14 mouse cellular contexts compared by ENCODE assay signal in the genomic region with DNA sequence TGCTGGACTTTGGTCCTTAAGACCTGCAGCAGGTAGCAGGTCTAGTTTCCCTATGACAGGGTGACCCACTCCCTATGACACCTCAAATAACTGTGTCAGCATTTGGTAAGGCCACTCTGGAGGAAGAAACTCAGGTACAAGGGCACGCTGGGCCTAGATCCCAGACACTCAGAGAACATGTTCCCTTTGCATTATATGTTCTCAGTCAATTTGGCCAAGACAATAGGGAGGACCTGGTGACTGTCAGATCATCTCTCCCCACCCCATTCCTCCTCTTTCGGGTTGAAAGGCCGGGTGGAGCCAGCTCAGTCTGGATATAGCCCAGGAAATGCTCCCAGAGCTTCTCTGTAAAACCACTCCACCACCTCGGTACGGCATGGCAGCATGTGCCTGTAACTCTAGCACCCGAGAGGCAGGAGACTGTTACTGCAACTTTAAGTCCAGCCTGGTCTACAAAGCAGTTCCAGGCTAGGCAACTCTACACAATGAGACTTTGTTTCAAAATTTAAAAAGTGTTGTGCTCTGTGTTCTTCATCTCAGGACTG. TPM values are rescaled to one million over a fixed set of nuclear protein-coding genes. Genes with fewer than 3 reads are reported as not detected.
DNase-seq lines count a peak whose midpoint lies in the region; ATAC-seq and TF ChIP-seq lines count a peak whose summit lies in the region.
"Had no signal": no experiment of that assay in that cellular context is flagged by ENCODE, and none has a peak within 500 bp of the region (broad histone marks: within the 10 kb centered on the region; RNA-seq: fewer than 3 reads in every experiment).

No protein-coding gene starts in this region.

- no peak overlapping the region for H3K4me3 ChIP-seq in forebrain, embryonic 10.5 days
- H3K4me3 ChIP-seq in forebrain, postnatal 0 days (ENCODE audit: low read depth, low read length) = no peak overlapping the region
- H3K4me3 ChIP-seq in embryonic facial prominence, embryonic 14.5 days (ENCODE audit: low read depth, low read length) = no peak overlapping the region
- no peak overlapping the region for H3K4me3 ChIP-seq in hindbrain, embryonic 16.5 days (ENCODE audit: low read length)
- H3K4me3 ChIP-seq in neural tube, embryonic 13.5 days = no peak overlapping the region

- no peak for DNase-seq in forebrain, embryonic 10.5 days (ENCODE audit: extremely low spot score, low spot score)
- no peak for DNase-seq in forebrain, postnatal 0 days
- DNase-seq in embryonic facial prominence, embryonic 14.5 days (ENCODE audit: low spot score) = no peak
- DNase-seq in cerebellum, postnatal 25 days = no peak
- no peak for DNase-seq in adrenal gland, postnatal 25 days
- DNase-seq in layer of hippocampus, adult 9-11 months = no peak
- DNase-seq: heart, postnatal 36 days; thymus, postnatal 25 days had no signal

- 50% methylated on average over 6 of the region's 6 CpGs for WGBS in forebrain, embryonic 10.5 days
- 38% methylated on average over 6 of the region's 6 CpGs for WGBS in forebrain, postnatal 0 days
- WGBS in embryonic facial prominence, embryonic 14.5 days = 72% methylated on average over 6 of the region's 6 CpGs
- WGBS in hindbrain, embryonic 16.5 days = 53% methylated on average over 6 of the region's 6 CpGs
- WGBS in neural tube, embryonic 13.5 days = 59% methylated on average over 6 of the region's 6 CpGs

- no peak for ATAC-seq in forebrain, postnatal 0 days
- 0 out of 2 replicates have a peak, but pooled peaks have one; percentile 16 for ATAC-seq in embryonic facial prominence, embryonic 14.5 days (ENCODE audit: low read depth)
- no peak for ATAC-seq in hindbrain, embryonic 16.5 days
- no peak for ATAC-seq in neural tube, embryonic 13.5 days (ENCODE audit: low read depth)

- H3K4me1 ChIP-seq in forebrain, embryonic 10.5 days = peaks cover 52% of the 10 kb centered on the region
- H3K4me1 ChIP-seq in forebrain, postnatal 0 days (ENCODE audit: insufficient read depth) = no peaks in the 10 kb centered on the region
- H3K4me1 ChIP-seq in embryonic facial prominence, embryonic 14.5 days (ENCODE audit: control insufficient read depth, insufficient read depth, low read length) = peaks cover 22% of the 10 kb centered on the region
- H3K4me1 ChIP-seq in hindbrain, embryonic 16.5 days (ENCODE audit: control insufficient read depth, insufficient read depth, low read depth, low read length) = peaks cover 9% of the 10 kb centered on the region
- peaks cover 39% of the 10 kb centered on the region for H3K4me1 ChIP-seq in neural tube, embryonic 13.5 days (replicated peaks)

- H3K27ac ChIP-seq in forebrain, embryonic 10.5 days = peak overlapping the region; percentile 82
- no peak overlapping the region; the same call in 1 of the 2 replicates for H3K27ac ChIP-seq in forebrain, postnatal 0 days (ENCODE audit: low read depth, low read length)
- peak overlapping the region; percentile 61; the same call in 1 of the 2 replicates for H3K27ac ChIP-seq in embryonic facial prominence, embryonic 14.5 days (replicated peaks; ENCODE audit: low read depth, low read length)
- peak overlapping the region; percentile 75 for H3K27ac ChIP-seq in hindbrain, embryonic 16.5 days (ENCODE audit: low read depth, low read length)
- peak overlapping the region; percentile 85 for H3K27ac ChIP-seq in neural tube, embryonic 13.5 days (replicated peaks)
- H3K27ac ChIP-seq: macrophage had no signal

- TF ChIP-seq CTCF in forebrain, postnatal 0 days (IDR thresholded peaks at IDR 0.05; ENCODE audit: low read depth) = no peak

- no peak overlapping the region for H3K9ac ChIP-seq in forebrain, postnatal 0 days
- H3K9ac ChIP-seq in embryonic facial prominence, embryonic 14.5 days (ENCODE audit: low read depth, low read length) = peak overlapping the region; percentile 30; the same call in 1 of the 2 replicates
- H3K9ac ChIP-seq in hindbrain, embryonic 16.5 days (ENCODE audit: low read depth, low read length) = peak overlapping the region; percentile 47; the same call in 1 of the 2 replicates
- peak overlapping the region; percentile 22; the same call in 1 of the 2 replicates for H3K9ac ChIP-seq in neural tube, embryonic 13.5 days

- no peak overlapping the region for H3K4me2 ChIP-seq in forebrain, postnatal 0 days (ENCODE audit: low read depth)
- H3K4me2 ChIP-seq in embryonic facial prominence, embryonic 14.5 days (ENCODE audit: low read depth, low read length) = no peak overlapping the region
- H3K4me2 ChIP-seq in hindbrain, embryonic 16.5 days (ENCODE audit: low read length) = no peak overlapping the region
- no peak overlapping the region for H3K4me2 ChIP-seq in neural tube, embryonic 13.5 days

- H3K36me3 ChIP-seq in forebrain, embryonic 10.5 days (replicated peaks) = peaks cover 61% of the 10 kb centered on the region
- no peaks in the 10 kb centered on the region for H3K36me3 ChIP-seq in forebrain, postnatal 0 days (ENCODE audit: insufficient read depth)
- H3K36me3 ChIP-seq in embryonic facial prominence, embryonic 14.5 days (ENCODE audit: control insufficient read depth, insufficient read depth, low read length) = peaks cover 49% of the 10 kb centered on the region
- no peaks in the 10 kb centered on the region for H3K36me3 ChIP-seq in hindbrain, embryonic 16.5 days (ENCODE audit: control insufficient read depth, insufficient read depth, low read length)
- H3K36me3 ChIP-seq in neural tube, embryonic 13.5 days = peaks cover 17% of the 10 kb centered on the region

- H3K27me3 ChIP-seq in forebrain, embryonic 10.5 days (ENCODE audit: poor library complexity, severe bottlenecking) = peaks cover 25% of the 10 kb centered on the region
- no peaks in the 10 kb centered on the region for H3K27me3 ChIP-seq in forebrain, postnatal 0 days (ENCODE audit: insufficient read depth, low read length)
- H3K27me3 ChIP-seq in embryonic facial prominence, embryonic 14.5 days (replicated peaks; ENCODE audit: control insufficient read depth, insufficient read depth, low read length) = no peaks in the 10 kb centered on the region
- H3K27me3 ChIP-seq in hindbrain, embryonic 16.5 days (replicated peaks; ENCODE audit: control insufficient read depth, insufficient read depth, low read length) = no peaks in the 10 kb centered on the region
- H3K27me3 ChIP-seq in neural tube, embryonic 13.5 days = no peaks in the 10 kb centered on the region

- no peaks in the 10 kb centered on the region for H3K9me3 ChIP-seq in forebrain, embryonic 10.5 days
- H3K9me3 ChIP-seq in forebrain, postnatal 0 days (ENCODE audit: low read length) = no peaks in the 10 kb centered on the region
- H3K9me3 ChIP-seq in embryonic facial prominence, embryonic 14.5 days (ENCODE audit: control insufficient read depth, low read length) = no peaks in the 10 kb centered on the region
- H3K9me3 ChIP-seq in hindbrain, embryonic 16.5 days (ENCODE audit: control insufficient read depth, low read length) = no peaks in the 10 kb centered on the region
- no peaks in the 10 kb centered on the region for H3K9me3 ChIP-seq in neural tube, embryonic 13.5 days
- H3K9me3 ChIP-seq: G1E had no signal

RNA-seq across cellular contexts. Expression of gene Glod4, which starts 25.1 kb away (rescaled TPM):
- polyA plus RNA-seq in forebrain, embryonic 10.5 days (2016; fragmentation: Nextera tagmentation; extraction: Ambion mirVana) = 129 and 134 TPM in 2 replicates
- 79.7 and 90.6 TPM in 2 replicates for total RNA-seq in forebrain, postnatal 0 days (2014; rRNA removed)
- polyA plus RNA-seq in forebrain, postnatal 0 days (2015; fragmentation: Nextera tagmentation; extraction: Ambion mirVana) = 110 and 126 TPM in 2 replicates
- polyA plus RNA-seq in embryonic facial prominence, embryonic 14.5 days (2014; fragmentation: Nextera tagmentation; extraction: Ambion mirVana) = 129 and 133 TPM in 2 replicates
- polyA plus RNA-seq in hindbrain, embryonic 16.5 days (2015; fragmentation: Nextera tagmentation; extraction: Ambion mirVana) = 118 and 125 TPM in 2 replicates
- 108 and 112 TPM in 2 replicates for polyA plus RNA-seq in neural tube, embryonic 13.5 days (2015; fragmentation: Nextera tagmentation; extraction: Ambion mirVana)
- total RNA-seq in adrenal gland, postnatal 25 days (2021) = 94.1 and 99.7 TPM in 2 replicates

RNA-seq across cellular contexts. Expression of gene Mrm3, which starts 25.1 kb away (rescaled TPM):
- polyA plus RNA-seq in forebrain, embryonic 10.5 days (2016; fragmentation: Nextera tagmentation; extraction: Ambion mirVana) = 26.3 and 28.1 TPM in 2 replicates
- total RNA-seq in forebrain, postnatal 0 days (2014; rRNA removed) = 15.1 and 18.2 TPM in 2 replicates
- 20.8 and 22.2 TPM in 2 replicates for polyA plus RNA-seq in forebrain, postnatal 0 days (2015; fragmentation: Nextera tagmentation; extraction: Ambion mirVana)
- polyA plus RNA-seq in embryonic facial prominence, embryonic 14.5 days (2014; fragmentation: Nextera tagmentation; extraction: Ambion mirVana) = 21.1 and 23.8 TPM in 2 replicates
- polyA plus RNA-seq in hindbrain, embryonic 16.5 days (2015; fragmentation: Nextera tagmentation; extraction: Ambion mirVana) = 25.7 and 26.1 TPM in 2 replicates
- 19.7 and 20.8 TPM in 2 replicates for polyA plus RNA-seq in neural tube, embryonic 13.5 days (2015; fragmentation: Nextera tagmentation; extraction: Ambion mirVana)
- total RNA-seq in adrenal gland, postnatal 25 days (2021) = 17.8 and 18.6 TPM in 2 replicates

RNA-seq across cellular contexts. Expression of gene Gemin4, which starts 51.1 kb away (rescaled TPM):
- polyA plus RNA-seq in forebrain, embryonic 10.5 days (2016; fragmentation: Nextera tagmentation; extraction: Ambion mirVana) = 65.6 and 68.5 TPM in 2 replicates
- total RNA-seq in forebrain, postnatal 0 days (2014; rRNA removed) = 11.5 and 12.2 TPM in 2 replicates
- polyA plus RNA-seq in forebrain, postnatal 0 days (2015; fragmentation: Nextera tagmentation; extraction: Ambion mirVana) = 6.9 and 8.7 TPM in 2 replicates
- 22.3 and 30.4 TPM in 2 replicates for polyA plus RNA-seq in embryonic facial prominence, embryonic 14.5 days (2014; fragmentation: Nextera tagmentation; extraction: Ambion mirVana)
- 12.0 and 15.1 TPM in 2 replicates for polyA plus RNA-seq in hindbrain, embryonic 16.5 days (2015; fragmentation: Nextera tagmentation; extraction: Ambion mirVana)
- polyA plus RNA-seq in neural tube, embryonic 13.5 days (2015; fragmentation: Nextera tagmentation; extraction: Ambion mirVana) = 14.6 and 16.9 TPM in 2 replicates
- total RNA-seq in adrenal gland, postnatal 25 days (2021) = 6.9 and 9.8 TPM in 2 replicates

RNA-seq across cellular contexts. Expression of gene Dbil5, which starts 51.2 kb away (rescaled TPM):
- polyA plus RNA-seq in forebrain, embryonic 10.5 days (2016; fragmentation: Nextera tagmentation; extraction: Ambion mirVana) = 0.53 TPM in 1 of 2 replicates, not detected in the other
- total RNA-seq in forebrain, postnatal 0 days (2014; rRNA removed) = 0.43 TPM in 1 of 2 replicates, not detected in the other
- 0.89 and 1.2 TPM in 2 replicates for polyA plus RNA-seq in forebrain, postnatal 0 days (2015; fragmentation: Nextera tagmentation; extraction: Ambion mirVana)
- polyA plus RNA-seq in embryonic facial prominence, embryonic 14.5 days (2014; fragmentation: Nextera tagmentation; extraction: Ambion mirVana) = 0.79 and 0.96 TPM in 2 replicates
- polyA plus RNA-seq in hindbrain, embryonic 16.5 days (2015; fragmentation: Nextera tagmentation; extraction: Ambion mirVana) = 0.69 and 0.78 TPM in 2 replicates
- 0.73 and 0.76 TPM in 2 replicates for polyA plus RNA-seq in neural tube, embryonic 13.5 days (2015; fragmentation: Nextera tagmentation; extraction: Ambion mirVana)
- 1.2 TPM in 1 of 2 replicates, not detected in the other for total RNA-seq in adrenal gland, postnatal 25 days (2021)
- total RNA-seq: gastrocnemius, postnatal 4 days had no signal
- polyA plus RNA-seq: macrophage; small intestine, adult 2 months had no signal
